Mouse (Mus musculus) hindbrain, embryonic 14.5 days (tissue): ENCODE measurements at regions not wholly inside any gene's neighbourhood (a gene's known extent, or its start where the extent isn't known, plus 50 kb on each side); places are given as distances from the start of the nearest gene placed in this dataset.
A peak's percentile ranks its signal among the peaks of the same experiment; 100 is the strongest.

Source experiments
- ATAC-seq: fragments of 200-750 bp; cut with Nextera tagmentation; 2 replicates; pipeline ENCODE4 v1.8.0; 2017; ENCODE audit warnings: moderate number of reproducible peaks, mild to moderate bottlenecking, moderate TSS enrichment, moderate library complexity; ENCODE audit not compliant: low FRiP score
- DNase-seq: peaks from one replicate; pipeline ENCODE4 v3.0.0-alpha.2; 2015; ENCODE audit warnings: low spot score
- H3K27ac ChIP-seq: fragments of 300-500 bp; sonication (generic); 2 replicates; pipeline ENCODE4 v1.5.1; 2014; ENCODE audit warnings: mild to moderate bottlenecking, moderate library complexity
- H3K27me3 ChIP-seq: fragments of 300-500 bp; sonication (generic); 2 replicates; pipeline ENCODE4 v1.6.1; 2014; ENCODE audit warnings: mild to moderate bottlenecking, low read length, mixed read lengths; ENCODE audit not compliant: control insufficient read depth, insufficient read depth
- H3K36me3 ChIP-seq: fragments of 300-500 bp; sonication (generic); replicated peaks from 2 replicates; pipeline ENCODE4 v1.6.1; 2014; ENCODE audit not compliant: control insufficient read depth, insufficient read depth
- H3K4me1 ChIP-seq: fragments of 300-500 bp; sonication (generic); replicated peaks from 2 replicates; pipeline ENCODE4 v1.6.1; 2014; ENCODE audit warnings: antibody characterized with exemption, low read length, mixed read lengths; ENCODE audit not compliant: control insufficient read depth, insufficient read depth
- H3K4me2 ChIP-seq: fragments of 300-500 bp; sonication (generic); replicated peaks from 2 replicates; pipeline ENCODE4 v1.6.1; 2014; ENCODE audit warnings: mild to moderate bottlenecking, moderate library complexity
- H3K4me3 ChIP-seq: fragments of 300-500 bp; sonication (generic); replicated peaks from 2 replicates; pipeline ENCODE4 v1.5.1; 2014; ENCODE audit warnings: mild to moderate bottlenecking, low read length
- H3K9ac ChIP-seq: fragments of 300-500 bp; sonication (generic); 2 replicates; pipeline ENCODE4 v1.6.1; 2014
- H3K9me3 ChIP-seq: fragments of 300-500 bp; sonication (generic); 2 replicates; pipeline ENCODE4 v1.6.1; 2016; ENCODE audit warnings: low read length; ENCODE audit not compliant: control insufficient read depth
- WGBS: fragments of 180-500 bp; shearing (Covaris S2); extraction: QIAGEN DNeasy Blood & Tissue Kit; methylation state at CpG from one replicate; pipeline ENCODE4 v1.1.7; 2014; 5-methylcytosine and 5-hydroxymethylcytosine counted together

- ATAC-seq (no peak), DNase-seq (no peak)
- Histone ChIP-seq H3K27me3 (no peaks in the 10 kb centered on the region), H3K4me1 (no peaks in the 10 kb centered on the region), H3K4me3 (no peak overlapping the region), H3K9me3 (no peaks in the 10 kb centered on the region), H3K27ac (no peak overlapping the region), H3K9ac (no peak overlapping the region), H3K36me3 (no peaks in the 10 kb centered on the region), H3K4me2 (no peak overlapping the region)
- WGBS = 91% methylated on average over 2 of the region's 2 CpGs
Measured at GRCm38 (mm10) chr16:80083035-80083434, 992.1 kb upstream of the Tmprss15 start.

- peak; percentile 68; the same call in 1 of the 2 replicates for ATAC-seq
- no peaks in the 10 kb centered on the region for H3K27me3 ChIP-seq
- no peak overlapping the region for H3K27ac ChIP-seq
- no peaks in the 10 kb centered on the region for H3K9me3 ChIP-seq
- 0 out of 2 replicates have a peak, but pooled peaks cover 4% of the 10 kb centered on the region for H3K4me1 ChIP-seq
- 42% methylated on average over 3 of the region's 3 CpGs for WGBS
- no peaks in the 10 kb centered on the region for H3K36me3 ChIP-seq
- DNase-seq = no peak
- H3K4me3 ChIP-seq = no peak overlapping the region
- H3K9ac ChIP-seq = no peak overlapping the region
- H3K4me2 ChIP-seq = no peak overlapping the region
Measured at GRCm38 (mm10) chr16:80073675-80074074, 982.8 kb upstream of the Tmprss15 start.
